Mouse (Mus musculus): Measurements from ENCODE around the gene Crym.

DNA sequence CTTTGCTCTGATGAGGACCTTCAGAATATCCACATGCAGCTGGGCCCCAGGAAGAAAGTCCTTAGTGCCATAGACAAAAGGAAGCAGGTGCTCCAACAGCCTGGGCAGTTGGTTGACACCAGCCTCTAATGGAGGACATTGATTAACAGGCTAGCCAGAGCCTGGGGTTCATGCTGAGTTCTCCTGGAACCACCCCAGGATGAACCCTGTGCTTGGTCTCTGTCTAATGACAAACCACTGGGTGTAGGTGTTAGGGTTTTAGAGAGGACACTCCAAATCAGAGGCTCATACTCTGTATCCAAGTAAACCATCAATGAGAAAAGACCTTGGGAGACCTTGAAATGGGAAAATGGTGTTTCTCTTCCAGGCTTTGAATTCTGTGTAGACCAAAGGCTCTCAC, 19.0 kb downstream of the Crym start:
- TF ChIP-seq CTCF (IDR thresholded peaks at IDR 0.05) (no peak), EP300 (IDR thresholded peaks at IDR 0.05) (no peak)
